Mouse (Mus musculus) cerebellum, adult 11-12 months (tissue): ENCODE results near the gene Spag7.

Experiments
- DNase-seq: peaks from one replicate; pipeline ENCODE4 v3.0.0; 2022

Spag7 gene

DNA sequence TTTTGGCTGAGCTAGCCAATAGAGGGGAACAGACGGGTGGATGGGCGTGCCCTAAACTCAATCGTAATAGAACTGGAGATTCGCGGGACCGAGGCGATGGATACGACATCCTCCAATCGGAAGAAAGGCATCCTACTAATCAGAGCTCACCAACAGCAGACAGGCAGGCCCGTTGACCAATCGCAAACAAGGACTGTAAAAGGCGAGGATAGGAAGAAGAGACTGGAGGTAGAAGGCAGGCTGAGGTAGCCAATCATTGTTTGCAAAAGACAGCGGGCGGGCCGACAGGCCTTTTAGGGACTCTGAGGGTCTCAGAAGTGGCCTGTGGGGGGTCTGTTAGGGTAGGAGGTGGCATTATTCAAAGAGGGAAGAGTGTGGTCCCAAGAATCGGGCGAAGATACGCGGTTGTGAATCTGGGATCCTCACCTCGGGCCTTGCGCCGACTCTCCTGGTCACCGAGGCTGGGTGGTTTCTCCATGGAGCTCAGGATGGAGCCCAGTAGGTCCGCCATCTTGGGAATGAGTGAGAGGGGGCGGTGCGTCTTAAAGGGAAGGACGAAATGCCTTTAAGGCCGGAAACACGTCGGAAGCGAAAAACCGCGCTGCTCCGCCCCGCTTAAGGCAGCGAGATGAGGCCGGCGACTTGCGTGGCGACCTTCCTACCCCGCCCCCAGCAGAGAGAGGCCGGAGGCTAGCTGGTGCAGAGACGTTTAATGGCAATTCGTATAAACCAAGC is at the start of gene Spag7:
Gene Spag7 (minus strand): TSS at position 646 of the 735 bp plus-strand sequence.
- peak; percentile 99 for DNase-seq

DNA sequence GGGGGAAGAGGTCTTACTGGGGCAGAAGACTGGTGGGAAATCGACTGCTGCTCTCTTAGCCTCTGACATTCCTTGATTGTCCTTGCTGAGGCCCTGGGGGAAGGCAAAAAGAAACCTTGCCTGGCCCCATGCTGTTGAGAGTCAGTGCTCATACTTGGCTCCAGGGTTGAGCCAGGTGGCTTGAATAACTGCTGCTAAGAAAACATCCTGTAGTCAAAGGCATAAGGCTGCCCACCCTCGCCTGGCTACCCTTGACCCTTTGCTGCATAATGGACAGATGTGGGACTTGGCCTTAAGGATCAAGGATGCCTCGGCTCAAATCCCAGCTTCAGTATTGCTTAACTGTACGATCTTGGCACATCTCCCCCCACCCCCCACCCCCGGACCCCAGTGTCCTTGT is 49.3 kb upstream of the Spag7 start:
- no peak for DNase-seq

DNA sequence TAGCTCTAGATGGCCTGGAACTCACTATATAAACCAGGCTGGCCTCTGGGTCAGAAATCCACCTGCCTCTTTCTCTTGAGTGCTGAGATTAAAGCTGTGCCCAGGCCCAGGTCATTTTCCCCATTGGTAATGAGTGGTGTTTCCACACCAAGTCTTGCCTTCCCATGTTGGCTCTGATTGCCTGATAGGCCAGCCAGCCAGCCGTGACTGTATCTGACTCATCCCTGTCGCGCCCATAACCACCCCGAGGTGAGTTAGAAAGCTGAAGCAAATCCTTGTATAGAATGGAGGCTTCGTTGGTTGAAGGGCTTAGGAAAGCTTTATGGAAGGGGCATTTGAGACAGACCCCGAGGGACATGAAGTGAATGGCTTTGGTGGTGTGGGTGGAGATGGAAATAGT is 46.6 kb upstream of the Spag7 start:
- DNase-seq, result no peak

DNA sequence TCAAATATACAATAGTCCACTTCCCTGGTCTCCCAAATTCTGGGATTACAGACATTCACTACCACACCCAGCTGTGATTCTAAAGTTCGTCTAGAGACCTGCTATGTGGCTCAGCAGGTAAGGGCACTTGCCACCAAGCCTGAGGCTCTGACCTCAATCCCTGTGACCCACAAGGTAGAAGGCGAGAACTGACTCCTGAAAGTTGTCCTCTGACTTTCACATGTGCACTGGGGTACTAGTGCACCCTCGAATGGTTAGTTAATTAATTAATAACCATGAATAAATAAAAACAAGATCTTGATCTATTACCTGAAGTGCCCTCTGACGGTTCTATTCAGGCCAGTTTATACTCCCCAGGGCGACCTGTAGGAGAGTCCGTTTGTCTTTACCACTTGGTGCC is 44.0 kb upstream of the Spag7 start:
- no peak for DNase-seq

DNA sequence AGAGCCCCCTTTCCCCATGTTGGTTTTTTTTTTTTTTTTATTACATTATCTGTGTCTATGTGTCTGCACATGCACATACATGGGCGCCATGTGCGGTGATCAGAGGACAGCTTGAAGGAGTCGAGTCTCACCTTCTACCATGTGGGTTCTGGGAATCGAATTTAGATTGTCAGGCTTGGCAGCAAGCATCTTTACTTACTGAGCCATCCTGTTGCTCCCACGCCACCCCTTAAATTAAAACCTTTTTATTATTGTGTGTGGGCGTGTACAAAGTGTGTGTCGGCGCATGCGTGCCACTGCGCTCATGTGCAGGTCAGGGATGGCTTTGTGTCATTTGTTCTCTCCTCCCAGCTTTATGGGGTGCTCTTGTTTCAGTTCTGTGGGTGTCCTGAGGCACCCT is 41.8 kb upstream of the Spag7 start:
- no peak for DNase-seq

DNA sequence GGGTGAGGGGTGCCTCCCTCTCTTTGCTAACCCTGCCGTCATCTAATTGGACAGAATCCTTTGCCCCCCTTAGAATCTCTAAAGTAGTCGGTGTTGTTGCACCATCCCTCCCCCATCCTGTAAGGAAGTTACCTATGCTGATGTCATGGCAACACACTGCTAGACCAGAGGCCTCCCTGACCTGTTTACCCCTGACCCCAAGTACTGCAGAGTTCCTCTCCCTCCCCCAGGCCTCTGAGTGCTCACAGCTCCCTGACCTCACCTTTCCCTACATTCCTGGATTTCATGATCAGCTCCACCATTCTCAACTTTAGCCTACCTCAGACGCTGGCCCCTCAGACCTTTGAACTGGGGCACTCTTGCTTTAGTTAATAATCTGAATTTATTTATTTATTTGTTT is 36.9 kb upstream of the Spag7 start:
- DNase-seq, result no peak

DNA sequence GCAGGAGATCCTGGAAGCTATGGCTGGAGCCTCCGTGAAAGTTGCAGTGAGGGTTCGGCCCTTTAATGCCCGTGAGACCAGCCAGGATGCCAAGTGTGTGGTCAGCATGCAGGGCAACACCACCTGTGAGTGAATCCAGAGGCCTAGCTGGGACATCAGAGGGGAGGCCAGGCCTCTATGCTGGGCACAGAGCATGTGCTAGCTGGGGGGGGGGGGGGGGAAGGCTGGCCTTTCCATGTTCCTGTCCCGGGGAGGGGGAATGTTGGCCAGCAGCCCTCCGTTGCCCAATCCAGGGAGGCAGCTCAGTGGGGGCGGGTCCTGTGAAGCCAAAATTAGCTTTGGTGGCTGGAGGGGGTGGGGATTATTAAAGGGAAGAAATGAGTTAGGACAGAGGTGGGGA is 33.6 kb upstream of the Spag7 start:
- no peak for DNase-seq

DNA sequence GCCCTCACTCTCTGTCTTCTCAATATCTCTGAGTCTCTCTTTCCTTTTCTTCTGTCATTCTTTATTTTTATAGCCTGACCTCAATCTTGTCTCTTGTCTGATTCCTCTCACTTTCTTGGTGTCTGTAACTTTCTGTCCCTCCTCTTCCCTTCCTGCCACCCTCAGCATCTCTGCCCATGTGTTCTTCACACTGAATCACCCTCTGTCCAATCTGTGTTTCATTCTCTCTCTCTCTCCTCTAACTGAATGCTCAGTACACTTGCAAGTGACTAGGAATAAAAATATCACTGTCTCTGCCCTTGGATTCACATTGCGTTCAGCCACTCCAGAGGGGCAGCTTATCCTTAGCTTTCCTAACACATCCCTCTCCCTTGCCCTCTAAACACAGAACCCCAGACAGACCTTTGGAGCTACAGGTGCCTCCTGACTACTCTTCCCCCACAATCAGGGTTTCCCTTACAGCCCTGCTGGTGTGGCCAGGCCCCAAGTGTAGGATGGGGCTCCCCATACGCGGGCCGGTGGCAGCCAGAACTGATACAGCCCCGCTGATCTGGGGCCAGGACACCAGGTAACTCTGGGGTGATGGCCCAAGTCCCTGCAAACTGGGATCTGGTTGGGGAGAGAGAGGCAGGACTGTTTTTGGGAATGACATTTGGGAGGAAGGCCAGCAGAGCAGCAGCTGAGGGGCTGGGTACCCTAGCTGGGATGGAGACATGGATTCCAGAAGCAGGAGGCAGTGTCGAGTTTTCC is 32.9 kb upstream of the Spag7 start:
- DNase-seq, result peak; percentile 36

DNA sequence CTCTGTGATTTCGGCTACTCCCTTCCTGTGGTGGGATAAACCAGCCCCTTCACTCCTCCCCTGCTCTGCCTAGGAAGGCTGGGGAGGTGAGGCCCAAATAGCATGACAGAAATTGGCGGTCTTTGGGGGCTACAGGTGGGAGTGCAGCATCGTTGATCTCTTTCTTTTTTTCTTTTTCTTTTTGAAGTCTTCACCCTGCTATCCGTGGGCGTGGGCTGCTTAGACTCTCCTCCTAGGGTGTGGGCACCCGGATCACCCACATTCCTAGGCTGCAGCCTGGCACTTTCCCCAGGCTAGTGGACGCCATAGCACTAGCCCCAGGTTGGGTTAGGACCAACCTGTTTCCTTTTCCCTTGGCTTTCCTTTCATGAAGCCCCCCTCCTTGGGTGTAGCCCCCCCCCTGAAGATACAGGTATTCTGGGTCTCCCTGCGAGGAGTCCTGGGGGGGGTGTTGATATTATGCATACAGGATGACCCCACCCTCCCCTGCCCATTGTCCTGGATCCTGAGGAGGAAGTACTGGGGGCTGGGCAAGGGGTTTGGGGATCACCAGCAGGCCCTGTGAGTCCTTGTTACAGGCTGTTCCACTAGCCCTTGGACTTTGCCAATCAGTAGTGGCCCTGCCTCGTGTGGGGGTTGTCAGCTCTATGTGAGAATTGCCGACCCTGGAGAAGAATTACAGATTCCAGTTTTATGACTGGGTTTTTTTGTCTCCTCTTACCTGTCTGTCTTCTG is 32.2 kb upstream of the Spag7 start:
- no peak for DNase-seq

DNA sequence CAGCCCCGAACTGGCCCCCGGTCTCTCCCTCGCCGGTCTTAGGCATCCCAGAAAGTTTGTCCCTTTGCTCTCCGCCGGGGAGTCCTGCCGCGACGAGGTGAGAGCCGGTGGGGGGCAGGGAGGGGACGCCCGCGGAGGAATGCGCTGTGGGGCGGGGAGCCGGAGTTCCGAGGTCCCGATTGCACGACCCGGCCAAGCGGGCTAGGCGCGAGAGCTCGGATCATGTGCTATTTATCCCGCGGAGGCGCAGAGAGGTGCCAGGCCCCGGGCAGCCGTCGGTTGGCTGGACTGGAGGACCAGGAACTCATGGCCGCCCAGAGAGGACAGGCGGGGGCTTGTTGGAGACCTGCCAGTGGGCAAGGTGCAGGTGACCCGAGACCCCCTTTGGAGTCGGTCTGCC is 31.4 kb upstream of the Spag7 start:
- DNase-seq, result peak; percentile 82

DNA sequence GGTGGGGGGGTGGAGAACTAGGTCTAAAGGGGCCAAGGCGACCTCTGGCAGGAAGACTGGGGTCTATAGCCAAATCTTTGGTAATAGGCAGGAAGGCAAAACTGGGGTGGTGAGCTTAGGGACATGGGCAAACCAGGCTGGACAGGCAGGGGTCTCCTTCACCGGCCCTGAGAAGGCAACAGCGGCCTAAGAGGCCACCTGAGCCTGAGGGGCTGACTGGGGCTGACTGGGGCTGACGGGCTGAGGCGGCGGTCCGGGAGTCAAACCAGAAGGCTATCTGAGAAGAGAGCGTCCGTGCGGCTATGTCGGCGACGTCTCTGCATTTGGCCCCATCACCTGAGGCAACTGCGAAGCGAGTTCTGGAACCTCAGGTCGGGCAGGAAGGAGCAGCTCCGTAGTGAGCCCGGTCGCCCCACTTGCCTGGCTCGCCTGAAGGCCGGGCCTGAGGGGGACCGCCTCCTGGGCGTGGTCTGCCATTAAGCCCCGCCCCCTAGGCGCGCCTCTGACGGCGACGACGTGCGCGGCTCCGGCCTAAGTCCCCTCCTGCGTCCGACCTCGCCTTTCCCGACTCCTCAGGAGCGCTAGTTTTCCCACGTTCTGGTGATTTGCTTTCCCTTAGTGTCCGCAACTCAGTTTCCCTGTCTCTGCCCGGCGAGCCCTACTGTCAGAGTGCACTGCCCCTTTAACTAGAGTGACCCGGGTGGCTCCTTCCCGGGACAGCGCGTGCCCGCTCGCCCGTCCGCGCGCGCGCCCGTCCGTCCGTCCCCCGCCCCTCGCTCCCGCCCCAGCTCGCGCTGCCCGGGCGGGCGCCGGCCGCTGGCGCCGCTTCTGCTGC is 30.7 kb upstream of the Spag7 start, which contains the start of the genes Inca1 and Kif1c:
Gene Inca1 (minus strand): TSS at position 434 of the 835 bp plus-strand sequence.
Gene Kif1c (plus strand): TSS at position 827 of the 835 bp plus-strand sequence.
- peak; percentile 94 for DNase-seq

DNA sequence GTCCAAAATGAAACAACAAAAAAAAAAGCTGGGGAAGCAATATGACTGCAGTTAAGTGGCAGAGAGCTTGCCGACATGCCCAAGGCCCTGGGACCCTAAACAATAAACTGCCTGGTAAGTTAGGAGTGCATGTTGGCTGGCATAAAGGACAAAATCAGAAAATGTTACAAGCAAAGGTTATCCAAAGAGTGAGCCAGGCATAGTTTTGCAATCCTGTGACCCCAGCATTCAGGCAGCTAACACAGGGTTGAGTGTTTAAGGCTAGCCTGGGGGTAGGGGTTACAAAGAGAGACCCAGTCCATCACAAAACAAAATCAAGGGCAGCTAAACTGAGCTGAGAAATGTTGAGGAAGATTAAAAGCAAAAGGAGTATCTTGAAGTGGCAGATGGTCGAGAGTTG is 29.8 kb upstream of the Spag7 start:
- no peak for DNase-seq

DNA sequence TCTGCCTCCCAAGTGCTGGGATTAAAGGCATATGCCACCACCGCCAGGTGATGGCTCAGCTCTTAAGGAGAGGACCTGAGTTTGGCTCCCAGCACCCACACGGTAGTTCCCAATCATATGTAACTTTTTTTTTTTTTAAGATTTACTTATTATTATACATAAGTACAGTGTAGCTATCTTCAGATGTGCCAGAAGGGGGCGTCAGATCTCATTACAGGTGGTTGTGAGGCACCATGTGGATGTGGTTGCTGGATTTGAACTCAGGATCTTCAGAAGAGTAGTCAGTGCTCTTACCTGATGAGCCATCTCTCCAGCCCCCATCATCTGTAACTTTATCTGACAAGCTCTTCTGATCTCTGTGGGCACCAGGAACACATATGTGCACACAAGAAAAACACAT is 28.2 kb upstream of the Spag7 start:
- no peak for DNase-seq

DNA sequence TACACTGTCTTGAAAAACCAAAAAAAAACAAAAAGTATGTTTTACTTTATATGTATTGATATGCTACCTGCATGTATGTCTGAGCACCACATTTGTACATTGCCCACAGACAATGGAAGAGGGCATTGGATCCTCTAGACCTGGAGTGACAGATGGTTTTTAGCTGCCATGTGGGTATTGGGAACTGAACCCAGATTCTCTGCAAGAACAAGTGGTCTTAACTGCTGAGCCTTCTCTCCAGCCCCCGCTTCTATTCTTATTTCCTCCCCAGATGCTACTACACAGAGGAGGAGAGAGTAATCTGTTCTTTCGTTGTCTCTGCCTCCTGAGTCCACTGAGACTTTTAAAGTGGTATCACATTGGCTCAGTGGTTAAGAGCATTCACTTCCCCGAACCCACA is 24.3 kb upstream of the Spag7 start:
- DNase-seq, result no peak

DNA sequence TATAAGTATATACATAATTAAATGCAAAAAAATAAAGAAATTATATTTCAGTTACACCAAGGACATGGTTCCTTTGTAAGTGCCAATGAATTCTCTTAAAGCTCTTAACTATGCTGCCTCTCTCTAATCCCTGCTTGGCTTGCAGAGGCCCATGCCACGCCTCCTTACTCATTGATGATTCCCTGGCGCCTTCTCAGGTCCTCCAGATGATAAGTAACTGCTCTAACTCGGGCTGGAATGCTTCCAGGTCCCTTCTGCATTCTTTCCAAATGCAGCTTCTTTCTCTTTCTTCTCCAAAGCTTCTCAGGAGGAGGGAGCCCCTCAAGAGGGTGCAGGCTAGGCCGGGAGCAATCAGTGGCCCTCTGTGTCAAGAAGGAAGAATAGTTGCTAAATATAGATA is 20.4 kb upstream of the Spag7 start:
- peak; percentile 39 for DNase-seq

DNA sequence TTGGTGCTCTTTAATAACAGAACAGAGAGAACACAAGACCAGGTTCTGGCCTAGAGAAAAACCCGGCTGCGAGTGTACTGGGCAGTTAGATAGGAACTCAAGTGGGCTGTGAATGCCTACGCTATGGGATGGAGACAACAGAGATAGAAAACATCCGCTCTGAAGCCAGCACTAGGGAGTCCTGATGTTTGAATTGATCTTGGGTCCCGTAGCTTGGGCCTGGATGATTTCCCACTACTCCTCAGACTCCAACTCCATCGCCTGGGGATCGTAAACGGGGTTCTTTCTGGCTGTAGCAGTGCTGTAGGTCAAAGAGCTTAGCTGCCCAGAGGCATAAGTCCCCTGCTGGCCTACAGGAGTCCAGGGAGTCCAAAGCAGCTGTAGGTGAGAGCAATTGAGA is 19.2 kb upstream of the Spag7 start:
- no peak for DNase-seq

DNA sequence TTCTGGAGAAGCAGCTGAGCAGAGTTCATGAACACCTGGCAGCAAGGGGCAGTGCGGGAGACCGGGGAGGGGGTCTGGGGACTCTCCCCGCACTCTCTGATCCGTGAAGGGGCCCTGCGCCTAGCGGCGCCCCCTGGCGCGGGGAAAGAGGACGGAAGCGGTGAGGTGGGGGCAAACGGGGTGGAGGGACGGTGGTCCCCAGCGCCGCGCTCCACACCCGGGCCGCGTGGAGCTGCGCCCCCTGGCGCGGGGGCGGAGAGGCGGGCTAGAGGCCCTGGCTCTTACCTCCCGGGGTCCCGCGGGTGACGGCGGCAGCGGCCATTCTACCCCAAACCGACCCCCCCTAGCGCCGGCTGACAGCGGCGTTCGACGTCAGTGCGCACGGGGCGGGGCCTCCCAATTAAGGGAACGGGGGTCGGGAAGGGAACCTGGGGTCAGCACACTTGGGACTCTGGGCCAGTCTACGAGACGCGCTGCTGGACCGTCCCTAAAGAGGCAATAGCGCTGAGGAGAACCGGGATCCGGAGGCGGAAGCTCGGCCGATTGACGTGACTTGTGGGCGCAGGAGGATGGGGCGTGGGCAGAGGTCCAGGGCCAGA is 18.5 kb upstream of the Spag7 start, which contains the start of gene Camta2:
Gene Camta2 (minus strand): TSS at position 505 of the 599 bp plus-strand sequence.
- peak; percentile 87 for DNase-seq

DNA sequence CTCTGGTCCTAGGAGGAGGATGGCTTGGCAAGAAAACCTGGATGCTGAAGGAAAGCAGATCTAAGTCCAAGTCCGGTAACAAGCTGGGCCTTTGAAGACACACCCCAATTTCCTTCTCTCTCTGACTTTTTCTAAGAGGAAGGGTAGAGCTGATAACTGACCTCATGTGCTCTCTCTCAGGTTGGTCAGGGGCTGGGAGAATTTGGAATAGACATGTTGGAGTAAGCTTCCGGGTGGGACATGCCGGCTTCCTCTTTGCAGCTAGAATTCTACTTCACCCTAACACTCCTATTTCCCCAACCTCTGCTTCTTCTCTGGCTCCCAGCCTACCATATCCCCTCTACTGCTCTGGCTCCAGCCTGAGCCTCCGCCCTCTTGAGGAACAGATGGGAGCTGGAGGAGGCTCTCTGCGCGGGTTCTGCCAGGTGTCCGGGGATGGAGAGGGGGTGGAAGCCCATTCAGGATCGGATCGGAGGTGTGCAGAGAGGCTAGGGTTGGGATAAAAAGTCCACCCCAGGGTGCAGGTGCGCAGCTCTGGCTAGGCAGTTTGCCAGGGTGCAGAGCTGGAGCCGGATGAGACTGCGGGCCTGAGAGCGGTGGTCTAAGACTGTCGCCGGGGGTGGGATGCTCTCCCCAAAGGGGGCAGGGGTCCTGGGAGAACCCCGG is 17.8 kb upstream of the Spag7 start:
- DNase-seq, result peak; percentile 79

DNA sequence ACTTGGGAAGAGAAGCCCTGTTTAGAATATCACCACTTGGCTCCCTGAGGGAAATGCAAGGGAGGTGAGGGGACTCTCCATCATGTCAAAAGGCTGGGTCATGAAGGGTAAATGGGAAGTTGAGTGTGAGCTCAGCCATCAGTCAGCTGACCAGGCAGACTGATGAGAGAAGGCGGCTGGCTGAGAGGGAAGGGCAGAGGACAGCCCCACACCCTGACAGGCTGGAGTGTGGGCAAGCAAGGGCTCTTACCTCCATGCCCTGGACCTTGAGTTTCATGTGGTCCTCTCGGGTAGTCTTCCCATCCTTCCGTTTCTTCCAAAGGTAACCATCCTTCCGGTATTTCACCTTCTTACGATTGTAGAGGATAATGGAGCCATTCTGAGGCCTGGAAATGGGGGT is 14.4 kb upstream of the Spag7 start:
- no peak for DNase-seq

DNA sequence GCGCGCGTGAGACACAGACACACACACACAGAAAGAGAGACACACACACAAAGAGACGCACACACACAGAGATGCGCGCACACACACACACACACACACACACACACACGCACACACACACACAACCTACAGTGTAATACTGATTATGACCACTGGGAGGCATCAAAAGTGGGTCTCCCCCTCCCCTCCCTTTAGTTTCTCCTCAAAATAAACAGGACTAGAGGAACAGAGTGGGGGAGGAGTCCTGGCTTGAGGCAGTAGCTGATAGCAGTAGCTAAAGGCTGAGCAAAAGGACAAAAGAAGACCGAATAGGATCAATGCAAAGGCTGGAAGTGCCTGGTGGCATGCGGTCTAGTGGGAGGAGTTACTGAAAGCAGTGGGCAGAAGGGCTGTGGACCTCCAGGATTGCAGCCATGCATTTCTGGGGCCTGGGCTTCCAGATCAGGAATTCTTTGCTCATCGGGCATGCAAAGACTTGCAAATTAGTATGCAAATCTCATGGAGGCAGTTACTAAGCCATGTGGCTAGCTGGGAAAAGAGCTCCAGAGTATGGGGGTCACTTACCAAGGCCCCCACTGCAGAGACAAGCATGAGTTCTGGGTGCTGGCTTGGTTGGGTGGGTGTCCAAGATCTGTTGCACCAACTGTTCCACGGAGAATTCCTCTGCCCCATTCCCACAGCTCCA is 12.8 kb upstream of the Spag7 start:
- no peak for DNase-seq

DNA sequence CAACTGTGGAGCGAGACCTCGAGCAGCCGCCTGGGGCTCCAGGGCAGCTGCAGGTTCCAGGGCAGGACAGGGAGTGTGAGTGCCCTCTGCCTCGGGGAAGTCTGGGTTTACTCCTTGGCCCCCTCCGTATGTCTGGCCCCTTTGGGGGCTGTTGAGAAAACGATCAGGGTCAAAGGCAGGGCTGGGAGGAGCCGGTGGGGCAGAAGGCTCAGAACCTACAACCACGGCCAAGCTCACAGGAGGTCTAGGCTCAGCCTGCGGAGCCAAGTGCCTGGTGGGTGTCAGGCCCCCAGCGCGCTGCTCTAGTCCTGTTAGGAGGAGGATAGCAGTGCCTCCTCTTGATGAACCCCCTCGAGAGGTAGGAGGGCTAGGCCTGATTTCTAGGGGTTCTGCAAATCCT is 12.0 kb upstream of the Spag7 start:
- no peak for DNase-seq
